Mouse (Mus musculus) cortical plate, adult 2 months (tissue): ENCODE measurements around the gene Rabggtb. TPM values are rescaled to one million over a fixed set of nuclear protein-coding genes. Genes with fewer than 3 reads are reported as not detected.
"Not testable (repeated sequence)": the region's sequence is repeated elsewhere in the genome, so short reads cannot be mapped to it uniquely, and the experiment has no call there.

ENCODE experiments used
- H3K27ac ChIP-seq: fragments of 200-500 bp; 2 replicates; pipeline ENCODE4 v1.5.1; 2012; ENCODE audit warnings: low read length, control low read depth, inconsistent platforms; ENCODE audit not compliant: insufficient read depth
- H3K4me1 ChIP-seq: fragments of 200-500 bp; 2 replicates; pipeline ENCODE4 v1.6.1; 2011; ENCODE audit warnings: low read length; ENCODE audit not compliant: control insufficient read depth, insufficient read depth
- H3K4me3 ChIP-seq: fragments of 200-500 bp; 2 replicates; pipeline ENCODE4 v1.5.1; 2011; ENCODE audit warnings: mild to moderate bottlenecking, low read length, control low read depth; ENCODE audit not compliant: insufficient read depth
- CTCF ChIP-seq: fragments of 200-500 bp; IDR thresholded peaks from 2 replicates; pipeline ENCODE4 v1.5.1; 2011; ENCODE audit warnings: mild to moderate bottlenecking, control low read depth, low read length; ENCODE audit not compliant: insufficient read depth; ENCODE audit errors: extremely low read depth
- POLR2A ChIP-seq: fragments of 200-500 bp; IDR thresholded peaks from 2 replicates; pipeline ENCODE4 v1.6.1; 2011; ENCODE audit warnings: mild to moderate bottlenecking, low read length, control low read depth; ENCODE audit not compliant: insufficient read depth; ENCODE audit errors: extremely low read depth
- polyA plus RNA-seq: library from polyadenylated mRNA; depleted of rRNA; stranded (reverse); fragments of >200 nt; gene quantifications from 2 replicates; pipeline ENCODE4 v1.2.3, GENCODE M21; 2012; rRNA removed

Gene Rabggtb
- polyA plus RNA-seq, 1 experiment, result 64.9 TPM

GRCm38 (mm10) chr3:153867149-153868136 is 45.4 kb downstream of the Rabggtb start:
- 0 out of 2 replicates have a peak, but pooled peaks have one; percentile 17 for TF ChIP-seq CTCF
- no peak for TF ChIP-seq POLR2A
- Histone ChIP-seq H3K4me1 (no peaks in the 10 kb centered on the region), H3K27ac (no peak overlapping the region), H3K4me3 (no peak overlapping the region)

DNA sequence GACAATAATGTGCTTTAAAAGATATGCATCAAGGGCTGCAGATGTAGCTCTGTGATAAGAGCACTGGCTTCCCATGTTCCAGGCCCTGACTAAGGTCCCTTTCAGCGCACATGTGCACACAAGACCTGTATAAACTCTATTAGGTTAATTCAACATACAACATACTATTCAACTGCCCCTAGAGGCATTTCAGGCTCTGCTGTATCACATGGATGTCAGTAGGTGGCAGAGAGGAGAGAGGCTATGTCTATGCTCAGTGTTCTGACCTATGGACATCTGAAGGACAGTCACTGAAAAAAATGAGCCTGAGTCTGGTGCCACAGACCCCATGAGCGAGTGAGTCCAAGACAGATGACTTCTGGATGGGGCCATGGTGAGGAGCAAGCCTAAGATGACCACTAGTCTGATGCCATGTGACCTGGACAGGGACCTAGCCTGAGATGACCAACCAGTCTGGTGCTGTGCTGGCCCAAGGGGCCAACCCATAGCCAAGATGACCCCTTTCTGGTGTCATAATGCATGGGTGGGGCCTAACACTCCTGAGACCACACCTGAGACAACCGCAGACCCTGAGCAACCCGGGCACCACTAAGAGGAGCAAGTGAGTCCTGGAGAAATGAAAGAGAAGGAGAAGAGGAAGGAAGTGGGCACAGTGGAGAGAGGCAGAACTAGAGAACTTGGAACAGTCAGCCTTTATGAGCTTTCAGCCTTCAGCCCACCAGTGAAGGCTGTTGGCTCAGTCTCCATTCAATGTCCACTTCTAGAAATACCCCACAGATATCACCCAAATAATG is 48.0 kb downstream of the Rabggtb start:
- TF ChIP-seq CTCF (no peak), POLR2A (no peak)
- no peak overlapping the region for H3K4me3 ChIP-seq
- H3K27ac ChIP-seq, result no peak overlapping the region
- H3K4me1 ChIP-seq, result no peaks in the 10 kb centered on the region

DNA sequence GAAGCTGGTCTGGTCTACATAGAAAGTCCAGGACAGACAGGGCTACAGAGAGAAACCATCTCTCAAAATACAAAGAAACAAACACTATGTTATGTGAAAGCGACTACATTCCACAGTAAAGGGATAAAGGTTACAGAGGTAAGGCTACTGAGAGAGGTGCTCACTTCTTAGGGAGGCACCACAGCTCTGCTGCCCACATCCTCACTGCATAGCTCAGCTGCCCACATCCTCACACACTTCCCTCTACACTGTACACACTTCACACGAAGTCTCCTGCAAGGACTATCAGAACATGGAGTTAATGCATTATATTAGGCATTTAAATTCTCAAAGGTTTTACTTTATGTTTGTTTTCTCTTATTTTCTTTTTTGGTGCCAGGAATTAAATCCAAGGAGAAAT is 49.0 kb downstream of the Rabggtb start:
- Histone ChIP-seq H3K4me3 (no peak overlapping the region), H3K27ac (no peak overlapping the region), H3K4me1 (no peaks in the 10 kb centered on the region)
- TF ChIP-seq CTCF (no peak), POLR2A (no peak)

DNA sequence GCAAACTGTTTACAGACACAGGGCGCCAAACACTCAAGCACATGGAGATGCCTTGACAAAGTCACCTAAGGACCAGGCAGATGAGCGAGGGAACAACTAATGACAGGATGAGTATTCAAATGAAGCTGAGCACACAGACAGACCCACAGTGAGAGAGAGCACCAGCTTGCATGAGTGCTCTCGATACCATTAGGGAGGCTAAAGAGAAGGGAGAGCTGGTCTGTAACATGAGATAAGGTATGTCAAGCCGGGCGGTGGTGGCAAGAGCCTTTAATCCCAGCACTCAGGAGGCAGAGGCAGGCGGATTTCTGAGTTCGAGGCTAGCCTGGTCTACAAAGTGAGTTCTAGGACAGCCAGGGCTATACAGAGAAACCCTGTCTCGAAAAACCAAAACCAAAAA is 52.4 kb downstream of the Rabggtb start:
- not testable (repeated sequence) for H3K4me1 ChIP-seq, H3K27ac ChIP-seq, H3K4me3 ChIP-seq

- TF ChIP-seq POLR2A (no peak), CTCF (no peak)
- no peaks in the 10 kb centered on the region for H3K4me1 ChIP-seq
- no peak overlapping the region for H3K4me3 ChIP-seq
- no peak overlapping the region for H3K27ac ChIP-seq
Measured at GRCm38 (mm10) chr3:153858350-153859001, 54.3 kb downstream of the Rabggtb start.

Other genes with a start within 250 kb of the Rabggtb start
- 10.7 and 16.7 TPM in 2 replicates for gene St6galnac3, start 187.8 kb downstream of the Rabggtb start, polyA plus RNA-seq
- gene Asb17, start 68.8 kb downstream of the Rabggtb start, polyA plus RNA-seq, result not detected in 2 replicates
- gene Msh4, start 6.9 kb downstream of the Rabggtb start, polyA plus RNA-seq, result 0.08 TPM in 1 of 2 replicates, not detected in the other
- 54.4 and 62.2 TPM in 2 replicates for gene Acadm, start 31.6 kb upstream of the Rabggtb start, polyA plus RNA-seq
- 4.8 and 6.9 TPM in 2 replicates for gene Slc44a5, start 60.4 kb upstream of the Rabggtb start, polyA plus RNA-seq